Mouse (Mus musculus): ENCODE measurements around the gene Timp3. TPM values are rescaled to one million over a fixed set of nuclear protein-coding genes. Genes with fewer than 3 reads are reported as not detected.

Gene Timp3
- total RNA-seq, 2 experiments from 2014 or later = 434 to 635 TPM

DNA sequence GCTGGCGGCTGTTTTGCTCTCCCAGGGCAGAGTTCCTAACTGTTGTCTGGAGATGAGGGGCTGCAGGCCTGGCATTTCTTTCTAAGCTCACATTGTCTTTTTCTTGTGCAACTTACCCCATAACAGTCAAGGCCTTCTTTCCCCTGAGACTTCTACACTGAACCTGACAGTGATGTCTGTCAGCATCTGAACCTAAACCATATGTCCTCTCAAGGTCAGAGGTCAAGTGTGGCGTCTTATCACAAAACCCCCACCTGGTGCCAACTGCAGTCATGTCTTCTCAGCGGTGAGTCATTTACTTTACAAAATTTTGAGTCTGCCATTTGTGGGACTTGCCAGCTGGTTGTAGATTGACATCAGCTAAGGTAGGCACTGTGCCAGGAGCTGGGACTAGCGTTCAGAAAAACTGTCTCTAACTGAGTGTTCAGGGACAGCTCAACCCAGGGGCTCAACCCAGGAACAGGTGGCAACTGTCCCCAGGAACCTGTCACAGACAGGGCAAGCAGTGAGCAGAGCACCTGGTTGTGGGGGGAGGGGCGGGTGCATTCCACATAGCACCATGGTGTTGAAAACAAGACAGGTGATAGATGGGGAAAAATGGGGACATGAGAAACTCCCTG is 87.8 kb downstream of the Timp3 start:
- peak; percentile 53 to 65 for DNase-seq

GRCm38 (mm10) chr10:86388803-86389202 is 88.6 kb downstream of the Timp3 start:
- no peak for DNase-seq

DNA sequence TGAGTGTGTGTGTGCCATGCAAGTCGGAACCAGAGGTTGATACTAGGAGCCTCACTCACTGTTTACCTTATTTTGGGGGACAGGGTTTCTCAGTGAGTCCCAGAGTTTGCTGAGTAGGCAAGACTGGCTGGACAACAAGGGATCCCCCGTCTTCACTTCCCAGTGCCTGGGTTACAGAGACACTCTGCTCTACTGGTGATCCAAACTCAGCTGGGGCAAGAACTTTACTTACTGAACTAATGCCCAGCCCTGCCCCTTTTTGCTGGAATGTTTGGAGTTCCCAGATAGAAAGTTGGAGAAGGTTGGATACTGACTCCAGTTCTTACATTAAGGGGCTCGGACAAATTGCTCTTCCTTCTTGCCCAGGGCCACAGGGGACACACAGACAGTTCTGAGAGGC is 89.2 kb downstream of the Timp3 start:
- DNase-seq = no peak

- peak in 1 of 2 experiments; percentile 10 for DNase-seq
Observed at GRCm38 (mm10) chr10:86389913-86390312, 89.7 kb downstream of the Timp3 start.

GRCm38 (mm10) chr10:86392399-86392798 is 92.2 kb downstream of the Timp3 start:
- no peak for DNase-seq

- peak in 1 of 2 experiments; percentile 6 for DNase-seq
Observed at GRCm38 (mm10) chr10:86397577-86398346, 97.6 kb downstream of the Timp3 start.

GRCm38 (mm10) chr10:86398347-86398720 is 98.2 kb downstream of the Timp3 start:
- no peak for DNase-seq

Other genes starting within 250 kb of the Timp3 start
- 1 to 10 TPM; 1.5 to 2.5 TPM for gene Syn3, start 198.5 kb downstream of the Timp3 start, total RNA-seq (2021)